Mouse (Mus musculus): ENCODE data around the gene Tgfb1. TPM values are rescaled to one million over a fixed set of nuclear protein-coding genes. Genes with fewer than 3 reads are reported as not detected.
A peak's percentile ranks its signal among the peaks of the same experiment; 100 is the strongest.

Tgfb1 gene
- polyA plus RNA-seq, 1 experiment from 2014 or later = 6.1 TPM

DNA sequence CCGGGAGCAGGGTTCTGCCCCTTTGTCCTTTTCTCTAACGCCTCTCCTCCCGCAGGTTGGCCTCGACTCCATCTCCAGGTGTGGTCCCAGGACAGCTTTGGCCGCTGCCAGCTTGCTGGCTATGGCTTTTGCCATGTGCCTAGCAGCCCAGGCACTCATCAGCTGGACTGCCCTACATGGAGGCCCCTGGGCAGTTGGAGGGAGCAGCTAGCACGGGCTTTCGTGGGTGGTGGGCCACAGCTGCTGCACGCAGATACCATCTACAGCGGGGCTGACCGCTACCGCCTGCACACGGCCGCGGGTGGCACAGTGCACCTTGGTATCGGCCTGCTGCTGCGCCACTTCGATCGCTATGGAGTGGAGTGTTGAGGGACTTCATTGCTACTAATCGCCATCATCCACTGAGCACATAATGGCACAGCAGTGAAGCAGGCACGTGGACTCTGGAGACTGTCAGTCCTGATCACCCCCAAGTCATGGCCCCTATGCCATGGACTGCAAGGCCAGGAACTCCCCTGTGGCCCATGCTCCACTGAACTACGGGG, 804 bp upstream of the Tgfb1 start:
- Histone ChIP-seq H3K9ac (replicated peaks) (peak overlapping the region; percentile 83), H3K4me3 (ENCODE audit: low read depth, low read length) (peak overlapping the region; percentile 86), H3K27ac (ENCODE audit: low read depth) (peak overlapping the region; percentile 97), H3K27me3 (ENCODE audit: insufficient read depth, low read length) (no peaks in the 10 kb centered on the region), H3K4me2 (ENCODE audit: low read depth, low read length) (peak overlapping the region; percentile 93), H3K36me3 (replicated peaks; ENCODE audit: insufficient read depth, low read length) (peaks cover 2% of the 10 kb centered on the region; the same call in 1 of the 2 replicates), H3K9me3 (ENCODE audit: low read length) (no peaks in the 10 kb centered on the region), H3K4me1 (ENCODE audit: insufficient read depth) (peaks cover 55% of the 10 kb centered on the region)
- ATAC-seq (no peak), DNase-seq (no peak)
- no peak for TF ChIP-seq EP300 (IDR thresholded peaks at IDR 0.05; ENCODE audit: low read depth)
- WGBS (ENCODE audit: insufficient replicate concordance) = 59% methylated on average over 21 of the region's 21 CpGs

DNA sequence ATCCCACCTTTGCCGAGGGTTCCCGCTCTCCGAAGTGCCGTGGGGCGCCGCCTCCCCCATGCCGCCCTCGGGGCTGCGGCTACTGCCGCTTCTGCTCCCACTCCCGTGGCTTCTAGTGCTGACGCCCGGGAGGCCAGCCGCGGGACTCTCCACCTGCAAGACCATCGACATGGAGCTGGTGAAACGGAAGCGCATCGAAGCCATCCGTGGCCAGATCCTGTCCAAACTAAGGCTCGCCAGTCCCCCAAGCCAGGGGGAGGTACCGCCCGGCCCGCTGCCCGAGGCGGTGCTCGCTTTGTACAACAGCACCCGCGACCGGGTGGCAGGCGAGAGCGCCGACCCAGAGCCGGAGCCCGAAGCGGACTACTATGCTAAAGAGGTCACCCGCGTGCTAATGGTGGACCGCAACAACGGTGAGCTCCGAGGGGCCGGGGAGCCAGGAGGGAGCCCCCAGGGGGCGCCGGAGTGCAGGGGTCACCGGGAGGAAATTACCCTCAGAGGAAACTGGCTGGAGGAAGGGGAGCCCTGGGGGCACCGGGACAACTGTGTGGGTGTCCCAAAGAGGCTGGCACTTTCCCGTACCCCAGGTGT, 1.1 kb downstream of the Tgfb1 start:
- Histone ChIP-seq H3K27me3 (ENCODE audit: insufficient read depth, low read length) (no peaks in the 10 kb centered on the region), H3K27ac (ENCODE audit: low read depth) (peak overlapping the region; percentile 97), H3K9ac (replicated peaks) (peak overlapping the region; percentile 83), H3K4me3 (ENCODE audit: low read depth, low read length) (peak overlapping the region; percentile 86), H3K4me2 (ENCODE audit: low read depth, low read length) (peak overlapping the region; percentile 93), H3K36me3 (replicated peaks; ENCODE audit: insufficient read depth, low read length) (peaks cover 4% of the 10 kb centered on the region; the same call in 1 of the 2 replicates), H3K4me1 (ENCODE audit: insufficient read depth) (peaks cover 38% of the 10 kb centered on the region), H3K9me3 (ENCODE audit: low read length) (no peaks in the 10 kb centered on the region)
- ATAC-seq (no peak), DNase-seq (peak; percentile 77)
- TF ChIP-seq EP300 (IDR thresholded peaks at IDR 0.05; ENCODE audit: low read depth) (no peak), CTCF (IDR thresholded peaks at IDR 0.05; ENCODE audit: low read depth) (peak; percentile 63)
- WGBS (ENCODE audit: insufficient replicate concordance) = under 1% methylated on average over 45 of the region's 47 CpGs

DNA sequence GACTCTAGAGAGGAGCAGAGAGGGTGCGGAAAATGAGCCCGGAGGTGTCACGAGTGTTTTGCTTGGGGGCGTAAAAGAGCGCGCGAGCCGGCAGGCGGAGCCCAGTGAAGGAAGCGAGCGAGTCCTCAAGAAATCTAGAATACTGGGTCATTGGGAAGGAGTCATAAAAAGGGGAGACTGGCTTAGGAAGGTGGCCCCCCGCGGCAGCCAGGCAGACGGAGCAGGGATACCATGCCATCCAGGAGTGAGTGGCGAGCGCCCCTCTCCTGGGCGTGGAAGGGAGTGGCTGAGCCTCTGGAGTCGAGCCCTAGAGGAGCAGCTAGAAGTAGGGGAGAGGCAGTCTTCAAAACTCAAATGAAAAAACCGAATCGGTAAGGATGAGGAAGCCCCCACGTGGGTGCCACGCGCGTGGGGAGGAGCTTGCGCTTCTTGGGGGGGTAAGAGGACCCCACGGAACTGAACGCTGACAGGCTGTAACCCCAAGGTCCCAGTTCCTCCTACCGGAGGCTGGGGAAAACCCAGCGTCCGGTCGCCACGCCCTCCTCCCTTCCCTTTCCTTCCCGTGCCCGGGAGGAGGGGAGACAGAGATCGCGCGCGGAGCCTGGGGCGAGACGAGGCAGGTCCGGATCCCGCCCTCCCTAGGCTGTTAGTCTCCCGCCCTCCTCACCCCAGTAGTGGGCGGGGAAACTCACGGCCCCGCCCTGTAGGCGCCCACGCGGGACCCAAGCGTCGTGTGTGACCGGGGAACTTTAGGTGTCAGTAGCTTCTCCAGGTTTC, 2.2 kb downstream of the Tgfb1 start:
- ATAC-seq (peak; percentile 79), DNase-seq (peak; percentile 87)
- H3K27ac ChIP-seq (ENCODE audit: low read depth) = peak overlapping the region; percentile 97
- 1% methylated on average over 41 of the region's 52 CpGs for WGBS (ENCODE audit: insufficient replicate concordance)
- TF ChIP-seq CTCF (IDR thresholded peaks at IDR 0.05; ENCODE audit: low read depth) (0 out of 2 replicates have a peak, but pooled peaks have one; percentile 25), EP300 (IDR thresholded peaks at IDR 0.05; ENCODE audit: low read depth) (peak; percentile 41; the same call in 1 of the 2 replicates)
- H3K27me3 ChIP-seq (ENCODE audit: insufficient read depth, low read length) = no peaks in the 10 kb centered on the region
- peak overlapping the region; percentile 86 for H3K4me3 ChIP-seq (ENCODE audit: low read depth, low read length)
- peaks cover 7% of the 10 kb centered on the region for H3K36me3 ChIP-seq (replicated peaks; ENCODE audit: insufficient read depth, low read length)
- no peaks in the 10 kb centered on the region for H3K9me3 ChIP-seq (ENCODE audit: low read length)
- H3K4me2 ChIP-seq (ENCODE audit: low read depth, low read length) = peak overlapping the region; percentile 93
- peaks cover 27% of the 10 kb centered on the region for H3K4me1 ChIP-seq (ENCODE audit: insufficient read depth)
- peak overlapping the region; percentile 83 for H3K9ac ChIP-seq (replicated peaks)

DNA sequence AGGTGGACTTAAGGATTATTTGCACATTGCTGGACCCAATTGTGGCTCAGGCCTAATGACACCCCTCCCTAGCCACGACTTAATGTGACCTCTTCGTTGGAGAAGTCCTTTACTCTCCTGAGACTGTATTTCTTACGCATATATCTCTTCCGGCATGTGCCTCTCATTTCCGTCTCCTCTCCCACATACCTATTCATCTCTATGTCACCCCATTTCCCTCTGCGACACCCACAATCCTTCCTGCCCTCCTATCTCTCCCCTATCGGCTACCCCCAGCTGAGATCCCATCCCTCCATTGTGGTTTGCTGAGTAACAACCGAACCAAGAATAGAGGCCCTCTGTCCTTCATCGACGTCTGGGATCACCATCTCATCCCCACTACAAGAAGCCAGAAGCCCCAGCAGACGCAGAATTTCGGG, 2.8 kb downstream of the Tgfb1 start:
- 6% methylated on average over 12 of the region's 12 CpGs for WGBS (ENCODE audit: insufficient replicate concordance)
- peak overlapping the region; percentile 93 for H3K4me2 ChIP-seq (ENCODE audit: low read depth, low read length)
- no peaks in the 10 kb centered on the region for H3K27me3 ChIP-seq (ENCODE audit: insufficient read depth, low read length)
- peak overlapping the region; percentile 86 for H3K4me3 ChIP-seq (ENCODE audit: low read depth, low read length)
- H3K9ac ChIP-seq (replicated peaks) = peak overlapping the region; percentile 83
- ATAC-seq = peak; percentile 18
- H3K36me3 ChIP-seq (replicated peaks; ENCODE audit: insufficient read depth, low read length) = peaks cover 10% of the 10 kb centered on the region
- no peak for DNase-seq
- peaks cover 22% of the 10 kb centered on the region for H3K4me1 ChIP-seq (ENCODE audit: insufficient read depth)
- H3K9me3 ChIP-seq (ENCODE audit: low read length) = no peaks in the 10 kb centered on the region
- TF ChIP-seq EP300 (IDR thresholded peaks at IDR 0.05; ENCODE audit: low read depth) (peak; percentile 32), CTCF (IDR thresholded peaks at IDR 0.05; ENCODE audit: low read depth) (no peak)
- peak overlapping the region; percentile 97 for H3K27ac ChIP-seq (ENCODE audit: low read depth)

DNA sequence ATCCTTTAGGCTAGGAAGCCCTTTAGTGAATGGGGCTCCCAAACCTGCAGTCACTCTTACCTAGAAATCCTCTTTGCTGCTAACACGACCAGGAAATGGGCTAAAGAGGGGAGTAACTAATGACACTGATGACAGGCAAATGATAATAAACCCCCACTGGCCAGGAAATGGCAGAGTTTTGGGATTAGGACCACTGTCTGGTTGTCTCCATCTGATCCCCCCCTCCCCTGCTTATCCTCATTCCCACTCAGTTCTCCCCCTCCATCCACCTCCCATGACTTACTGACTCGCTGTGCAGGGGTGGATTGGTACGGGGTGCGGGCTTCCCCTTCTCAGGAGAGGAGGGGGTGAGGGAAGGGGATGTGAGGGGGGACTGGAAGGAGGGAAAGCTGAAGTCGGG, 3.2 kb downstream of the Tgfb1 start:
- TF ChIP-seq EP300 (IDR thresholded peaks at IDR 0.05; ENCODE audit: low read depth) = no peak
- TF ChIP-seq CTCF (IDR thresholded peaks at IDR 0.05; ENCODE audit: low read depth) = no peak
- Histone ChIP-seq H3K27ac (ENCODE audit: low read depth) (peak overlapping the region; percentile 97), H3K36me3 (replicated peaks; ENCODE audit: insufficient read depth, low read length) (peaks cover 14% of the 10 kb centered on the region), H3K4me2 (ENCODE audit: low read depth, low read length) (peak overlapping the region; percentile 93), H3K27me3 (ENCODE audit: insufficient read depth, low read length) (no peaks in the 10 kb centered on the region), H3K4me1 (ENCODE audit: insufficient read depth) (peaks cover 18% of the 10 kb centered on the region), H3K9me3 (ENCODE audit: low read length) (no peaks in the 10 kb centered on the region), H3K9ac (replicated peaks) (no peak overlapping the region; the same call in 1 of the 2 replicates), H3K4me3 (ENCODE audit: low read depth, low read length) (peak overlapping the region; percentile 86)
- ATAC-seq (no peak), DNase-seq (no peak)
- 34% methylated on average over 5 of the region's 5 CpGs for WGBS (ENCODE audit: insufficient replicate concordance)

DNA sequence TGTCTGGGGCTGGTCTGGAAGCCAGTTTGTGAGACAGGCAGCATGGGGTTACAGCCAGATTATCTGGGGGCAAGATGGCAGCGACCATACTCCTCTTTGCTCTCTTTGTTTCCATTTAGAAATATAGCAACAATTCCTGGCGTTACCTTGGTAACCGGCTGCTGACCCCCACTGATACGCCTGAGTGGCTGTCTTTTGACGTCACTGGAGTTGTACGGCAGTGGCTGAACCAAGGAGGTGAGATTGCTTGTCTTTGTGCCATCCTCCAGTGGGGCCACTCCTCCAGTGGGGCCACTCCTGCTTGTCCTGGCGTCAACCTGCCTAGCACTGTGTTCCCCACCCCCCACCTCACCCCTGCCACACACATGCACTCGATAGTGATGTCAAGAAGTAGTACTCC, 7.3 kb downstream of the Tgfb1 start:
- H3K4me2 ChIP-seq (ENCODE audit: low read depth, low read length) = no peak overlapping the region
- H3K4me3 ChIP-seq (ENCODE audit: low read depth, low read length) = no peak overlapping the region
- no peak for TF ChIP-seq CTCF (IDR thresholded peaks at IDR 0.05; ENCODE audit: low read depth)
- TF ChIP-seq EP300 (IDR thresholded peaks at IDR 0.05; ENCODE audit: low read depth) = no peak
- 81% methylated on average over 8 of the region's 8 CpGs for WGBS (ENCODE audit: insufficient replicate concordance)
- peaks cover 46% of the 10 kb centered on the region for H3K36me3 ChIP-seq (replicated peaks; ENCODE audit: insufficient read depth, low read length)
- no peak overlapping the region for H3K27ac ChIP-seq (ENCODE audit: low read depth)
- ATAC-seq (no peak), DNase-seq (no peak)
- no peaks in the 10 kb centered on the region for H3K9me3 ChIP-seq (ENCODE audit: low read length)
- H3K9ac ChIP-seq (replicated peaks) = no peak overlapping the region
- H3K4me1 ChIP-seq (ENCODE audit: insufficient read depth) = peaks cover 4% of the 10 kb centered on the region; the same call in 1 of the 2 replicates
- H3K27me3 ChIP-seq (ENCODE audit: insufficient read depth, low read length) = no peaks in the 10 kb centered on the region
